Mouse (Mus musculus): ENCODE data around the gene Ccnt1. TPM values are rescaled to one million over a fixed set of nuclear protein-coding genes. Genes with fewer than 3 reads are reported as not detected.
A peak's percentile ranks its signal among the peaks of the same experiment; 100 is the strongest.

Ccnt1 gene
- total and polyA plus RNA-seq, 3 experiments: 19.5 to 63.2 (median 44.0) TPM

DNA sequence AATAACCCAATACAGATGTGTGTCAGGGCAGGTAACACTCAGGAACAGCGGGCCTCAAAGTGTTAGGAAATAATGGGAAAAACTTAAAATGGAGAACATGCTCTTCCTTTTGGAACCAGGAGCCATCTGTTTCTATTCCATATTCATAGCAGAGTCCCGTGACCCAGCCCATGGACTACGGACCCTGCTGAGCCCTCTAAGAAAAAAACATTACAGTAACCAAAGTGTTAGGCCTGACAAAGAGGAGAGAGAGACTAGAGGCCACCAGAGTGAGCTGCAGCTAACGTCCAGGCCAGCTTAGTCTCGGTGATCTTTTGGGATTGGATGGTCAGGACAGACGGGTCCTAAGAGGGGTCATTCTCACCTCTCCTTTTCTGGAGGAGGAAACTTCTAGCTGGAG lies 44.2 kb upstream of the Ccnt1 start:
- DNase-seq (ENCODE audit: low read depth, low spot score): no peak
- no peak overlapping the region for H3K9ac ChIP-seq (ENCODE audit: control insufficient read depth, low read depth, low read length, poor library complexity, severe bottlenecking)
- H3K4me1 ChIP-seq (ENCODE audit: control insufficient read depth in 1 of 2, insufficient read depth in 2 of 2, low read length in 2 of 2): peaks cover 0 to 24% of the 10 kb centered on the region in 2 experiments
- H3K79me2 ChIP-seq (ENCODE audit: control insufficient read depth, insufficient read depth, low read length, poor library complexity): peaks cover under 1% of the 10 kb centered on the region; the same call in 1 of the 2 replicates
- no peak overlapping the region for H3K4me3 ChIP-seq (ENCODE audit: control insufficient read depth in 1 of 2, insufficient read depth in 1 of 2, low read depth in 2 of 2, low read length in 2 of 2)
- H3K36me3 ChIP-seq (ENCODE audit: control insufficient read depth in 1 of 2, insufficient read depth in 2 of 2, low read length in 2 of 2): peaks cover 0 to 9% of the 10 kb centered on the region in 2 experiments; a peak in 2 of 4 replicates
- peaks cover 1 to 5% of the 10 kb centered on the region in 2 experiments; a peak in 2 of 4 replicates for H3K27me3 ChIP-seq (ENCODE audit: control insufficient read depth in 1 of 2, insufficient read depth in 2 of 2, low read length in 2 of 2)
- TF ChIP-seq UBTF (IDR thresholded peaks at IDR 0.05; ENCODE audit: borderline replicate concordance, insufficient read depth, low read depth, low read length) (no peak), BHLHE40 (IDR thresholded peaks at IDR 0.05; ENCODE audit: borderline replicate concordance, low read depth, low read length) (no peak), SIN3A (IDR thresholded peaks at IDR 0.05; ENCODE audit: low read length) (no peak)
- no peak overlapping the region for H3K27ac ChIP-seq (ENCODE audit: control insufficient read depth, low read depth, low read length)
- H3K9me3 ChIP-seq (replicated peaks; ENCODE audit: insufficient read depth, low read length): no peaks in the 10 kb centered on the region

DNA sequence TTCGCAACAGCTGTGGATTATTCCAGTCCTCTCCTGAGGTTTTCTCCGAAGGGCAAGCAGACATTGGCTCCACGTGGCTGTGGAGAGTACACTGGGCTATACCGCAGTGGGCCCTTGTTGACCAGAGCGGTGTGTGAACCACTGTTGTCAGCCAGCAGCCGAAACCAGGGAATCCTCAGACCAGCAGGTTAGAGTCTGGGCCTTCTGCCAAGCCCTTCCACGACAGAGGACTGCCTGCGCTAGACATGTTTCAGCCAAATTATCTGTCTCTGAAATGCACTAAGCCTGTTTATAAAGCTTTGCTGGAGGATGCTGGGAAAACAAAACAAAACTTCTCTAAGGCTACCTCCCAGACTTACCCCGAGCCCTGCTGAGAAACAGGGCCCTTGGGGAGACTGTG lies 43.8 kb upstream of the Ccnt1 start:
- peaks cover 0 to 9% of the 10 kb centered on the region in 2 experiments; a peak in 2 of 4 replicates for H3K36me3 ChIP-seq (ENCODE audit: control insufficient read depth in 1 of 2, insufficient read depth in 2 of 2, low read length in 2 of 2)
- TF ChIP-seq TAL1 (IDR thresholded peaks at IDR 0.05; ENCODE audit: low read length) (0 out of 2 replicates have a peak, but pooled peaks have one; percentile 11), EP300 (IDR thresholded peaks at IDR 0.05; ENCODE audit: low read depth in 1 of 2, low read length in 2 of 2) (peak in 1 of 2 experiments; percentile 23; a peak in 1 of 4 replicates), MYC (IDR thresholded peaks at IDR 0.05; ENCODE audit: low read depth, low read length) (0 out of 2 replicates have a peak, but pooled peaks have one; percentile 39), TBP (IDR thresholded peaks at IDR 0.05; ENCODE audit: low read depth, low read length) (0 out of 2 replicates have a peak, but pooled peaks have one; percentile 23), ZMIZ1 (IDR thresholded peaks at IDR 0.05; ENCODE audit: low read depth, low read length) (no peak), MAFK (IDR thresholded peaks at IDR 0.05; ENCODE audit: borderline replicate concordance, low read depth, low read length) (no peak), SMC3 (IDR thresholded peaks at IDR 0.05; ENCODE audit: low read depth, low read length) (peak; percentile 21; the same call in 1 of the 2 replicates), NRF1 (IDR thresholded peaks at IDR 0.05; ENCODE audit: insufficient read depth, low read depth, low read length, poor library complexity, severe bottlenecking) (no peak), CHD2 (IDR thresholded peaks at IDR 0.05; ENCODE audit: low read length) (no peak), ETS1 (IDR thresholded peaks at IDR 0.05; ENCODE audit: low read depth, low read length) (peak; percentile 34; the same call in 1 of the 2 replicates), GATA1 (IDR thresholded peaks at IDR 0.05; ENCODE audit: low read depth, low read length) (0 out of 2 replicates have a peak, but pooled peaks have one; percentile 16), E2F4 (IDR thresholded peaks at IDR 0.05; ENCODE audit: borderline replicate concordance, low read depth, low read length) (no peak)
- H3K9ac ChIP-seq (ENCODE audit: control insufficient read depth, low read depth, low read length, poor library complexity, severe bottlenecking): no peak overlapping the region
- DNase-seq (ENCODE audit: low read depth, low spot score): peak; percentile 78
- peaks cover 0 to 25% of the 10 kb centered on the region in 2 experiments for H3K4me1 ChIP-seq (ENCODE audit: control insufficient read depth in 1 of 2, insufficient read depth in 2 of 2, low read length in 2 of 2)
- H3K27me3 ChIP-seq (ENCODE audit: control insufficient read depth in 1 of 2, insufficient read depth in 2 of 2, low read length in 2 of 2): peaks cover 0 to 5% of the 10 kb centered on the region in 2 experiments; a peak in 1 of 4 replicates
- H3K4me3 ChIP-seq (ENCODE audit: control insufficient read depth in 1 of 2, insufficient read depth in 1 of 2, low read depth in 2 of 2, low read length in 2 of 2): no peak overlapping the region
- H3K27ac ChIP-seq (ENCODE audit: control insufficient read depth, low read depth, low read length): no peak overlapping the region
- H3K9me3 ChIP-seq (replicated peaks; ENCODE audit: insufficient read depth, low read length): no peaks in the 10 kb centered on the region
- peaks cover 5% of the 10 kb centered on the region; the same call in 1 of the 2 replicates for H3K79me2 ChIP-seq (ENCODE audit: control insufficient read depth, insufficient read depth, low read length, poor library complexity)
